Mouse (Mus musculus): ENCODE measurements around the gene Nom1. TPM values are rescaled to one million over a fixed set of nuclear protein-coding genes. Genes with fewer than 3 reads are reported as not detected.

Nom1 gene
- polyA plus RNA-seq (2012; rRNA removed), result 15.8 and 17.1 TPM in 2 replicates

DNA sequence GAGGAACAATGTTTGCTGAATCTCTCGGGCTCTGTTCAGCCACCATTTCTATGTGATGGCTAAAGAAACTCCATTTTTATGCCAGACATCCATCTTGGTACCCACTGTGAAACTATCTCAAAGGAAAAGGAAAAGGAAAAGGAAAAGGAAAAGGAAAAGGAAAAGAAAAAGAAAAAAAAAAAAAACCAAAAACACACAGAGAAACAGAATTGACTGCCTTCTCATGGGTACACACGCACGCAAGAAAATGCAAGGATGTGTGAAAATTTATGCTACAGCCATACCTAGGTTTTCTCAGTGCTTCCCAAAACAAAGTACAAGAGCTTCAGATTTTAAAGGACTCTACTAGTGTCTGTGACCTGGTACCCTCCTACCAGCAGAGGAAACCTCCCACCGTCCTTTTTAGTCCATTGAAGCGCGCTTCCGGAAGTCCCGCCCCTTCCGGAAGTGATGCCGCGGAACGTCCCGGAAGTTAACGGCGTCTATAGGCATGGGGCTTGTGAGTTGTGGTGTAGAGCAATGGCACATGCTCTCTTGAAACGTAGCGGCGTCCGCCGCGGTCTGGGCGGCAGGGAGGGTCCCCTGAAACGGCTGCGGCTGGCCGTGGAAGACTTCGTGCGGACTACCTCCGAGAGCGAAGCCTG lies at the start of gene Nom1:
Gene Nom1, plus strand, starts transcription at position 437 of the 644 bp plus-strand sequence.

DNA sequence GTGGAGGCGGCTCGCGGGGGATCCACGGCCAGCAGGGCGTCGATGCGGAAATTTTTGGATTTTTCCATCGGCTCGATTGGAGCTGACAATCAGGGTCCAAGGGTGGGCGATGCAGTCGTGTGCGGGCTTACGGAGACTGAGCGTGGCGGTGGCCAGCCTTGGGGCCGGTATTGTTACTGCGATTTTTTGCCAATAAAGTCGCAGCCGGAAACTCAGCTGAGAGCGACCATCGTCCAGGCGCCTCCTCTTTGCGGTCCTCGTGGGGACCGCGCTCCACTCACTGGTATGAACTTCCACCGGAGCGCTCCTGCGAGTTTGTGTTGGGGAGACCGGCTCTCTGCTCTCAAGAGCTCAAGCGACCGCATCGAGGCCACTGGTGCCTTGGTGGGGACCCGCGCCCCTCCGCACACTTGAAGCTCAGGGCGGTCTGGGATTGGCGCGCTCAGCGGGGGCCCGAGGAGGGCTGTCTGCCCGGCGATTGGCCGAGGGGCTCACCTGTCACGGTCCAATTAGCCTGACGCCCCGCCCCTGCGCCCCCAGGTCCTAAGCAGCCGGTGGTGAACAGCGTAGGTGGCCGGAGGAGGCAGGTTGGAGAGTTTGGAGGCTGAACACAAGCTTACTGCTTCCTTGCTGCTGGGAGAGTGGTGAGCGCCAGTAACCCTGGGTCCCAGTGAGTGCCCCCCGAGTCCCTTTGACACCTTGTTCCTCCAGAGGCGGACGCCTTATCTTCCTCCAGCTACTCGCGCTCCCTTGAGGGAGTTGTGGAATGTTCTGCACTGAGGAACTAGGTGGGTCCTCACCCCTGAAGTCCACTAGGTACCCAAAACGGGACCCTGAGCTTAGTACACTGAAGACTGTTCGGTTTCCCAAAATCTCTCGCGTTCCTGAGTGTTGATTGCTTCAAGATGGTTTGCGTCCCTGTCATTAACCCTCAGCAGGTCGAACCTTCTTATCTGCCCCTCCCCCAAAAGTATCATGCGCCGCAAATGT lies 44.0 kb downstream of the Nom1 start, which contains the start of gene Mnx1:
Gene Mnx1, minus strand, starts transcription at position 263 of the 990 bp plus-strand sequence.

Other genes starting within 250 kb of the Nom1 start
- gene Rnf32, start 238.7 kb upstream of the Nom1 start, polyA plus RNA-seq (2012; rRNA removed), result 20.0 and 20.7 TPM in 2 replicates
- 12.0 and 12.5 TPM in 2 replicates for gene Lmbr1, start 56.3 kb upstream of the Nom1 start, polyA plus RNA-seq (2012; rRNA removed)
- 0.15 and 0.18 TPM in 2 replicates for gene Mnx1, start 43.8 kb downstream of the Nom1 start, polyA plus RNA-seq (2012; rRNA removed)
- gene Ube3c, start 134.6 kb downstream of the Nom1 start, polyA plus RNA-seq (2012; rRNA removed), result 32.0 and 32.6 TPM in 2 replicates

All from central nervous system, embryonic 14 days (tissue).